Mouse (Mus musculus) E14TG2a.4 (cell line): ENCODE measurements around the gene Fancg.

Source experiments
- CTCF ChIP-seq: conservative IDR thresholded peaks from 2 replicates; pipeline ENCODE4 v1.5.1; 2014; ENCODE audit warnings: low read length
- POU5F1 ChIP-seq: IDR thresholded peaks from 2 replicates; pipeline ENCODE4 v1.6.1; 2014; ENCODE audit warnings: low read length, borderline replicate concordance

GRCm38 (mm10) chr4:43024673-43025072 is 14.4 kb upstream of the Fancg start:
- TF ChIP-seq CTCF (no peak), POU5F1 (no peak)
